Mouse (Mus musculus): ENCODE results near the gene Nav2.

Gene Nav2

GRCm38 (mm10) chr7:49577096-49577495 lies 668.6 kb downstream of the Nav2 start:
- H3K27me3 ChIP-seq (ENCODE audit: control insufficient read depth, insufficient read depth, low read length, poor library complexity, severe bottlenecking) = no peaks in the 10 kb centered on the region
- DNase-seq (ENCODE audit: low read depth, low spot score) = no peak
- no peaks in the 10 kb centered on the region for H3K36me3 ChIP-seq (ENCODE audit: control insufficient read depth, insufficient read depth, low read length, poor library complexity, severe bottlenecking)

GRCm38 (mm10) chr7:49581951-49582350 lies 673.4 kb downstream of the Nav2 start:
- Histone ChIP-seq H3K36me3 (ENCODE audit: control insufficient read depth, insufficient read depth, low read length, poor library complexity, severe bottlenecking) (no peaks in the 10 kb centered on the region), H3K27me3 (ENCODE audit: control insufficient read depth, insufficient read depth, low read length, poor library complexity, severe bottlenecking) (no peaks in the 10 kb centered on the region)
- no peak for DNase-seq (ENCODE audit: low read depth, low spot score)

GRCm38 (mm10) chr7:49582551-49582950 lies 674.0 kb downstream of the Nav2 start:
- no peaks in the 10 kb centered on the region for H3K27me3 ChIP-seq (ENCODE audit: control insufficient read depth, insufficient read depth, low read length, poor library complexity, severe bottlenecking)
- no peaks in the 10 kb centered on the region for H3K36me3 ChIP-seq (ENCODE audit: control insufficient read depth, insufficient read depth, low read length, poor library complexity, severe bottlenecking)
- DNase-seq (ENCODE audit: low read depth, low spot score) = no peak

- Histone ChIP-seq H3K36me3 (ENCODE audit: control insufficient read depth, insufficient read depth, low read length, poor library complexity, severe bottlenecking) (no peaks in the 10 kb centered on the region), H3K27me3 (ENCODE audit: control insufficient read depth, insufficient read depth, low read length, poor library complexity, severe bottlenecking) (no peaks in the 10 kb centered on the region)
- no peak for DNase-seq (ENCODE audit: low read depth, low spot score)
Observed at GRCm38 (mm10) chr7:49583176-49583575, 674.7 kb downstream of the Nav2 start.

- DNase-seq (ENCODE audit: low read depth, low spot score) = no peak
- H3K27me3 ChIP-seq (ENCODE audit: control insufficient read depth, insufficient read depth, low read length, poor library complexity, severe bottlenecking) = no peaks in the 10 kb centered on the region
- no peaks in the 10 kb centered on the region for H3K36me3 ChIP-seq (ENCODE audit: control insufficient read depth, insufficient read depth, low read length, poor library complexity, severe bottlenecking)
Observed at GRCm38 (mm10) chr7:49586530-49587120, 678.1 kb downstream of the Nav2 start.

GRCm38 (mm10) chr7:49589635-49590034 lies 681.1 kb downstream of the Nav2 start:
- no peak for DNase-seq (ENCODE audit: low read depth, low spot score)
- no peaks in the 10 kb centered on the region for H3K27me3 ChIP-seq (ENCODE audit: control insufficient read depth, insufficient read depth, low read length, poor library complexity, severe bottlenecking)
- H3K36me3 ChIP-seq (ENCODE audit: control insufficient read depth, insufficient read depth, low read length, poor library complexity, severe bottlenecking) = no peaks in the 10 kb centered on the region

- DNase-seq (ENCODE audit: low read depth, low spot score) = no peak
- H3K27me3 ChIP-seq (ENCODE audit: control insufficient read depth, insufficient read depth, low read length, poor library complexity, severe bottlenecking) = no peaks in the 10 kb centered on the region
- no peaks in the 10 kb centered on the region for H3K36me3 ChIP-seq (ENCODE audit: control insufficient read depth, insufficient read depth, low read length, poor library complexity, severe bottlenecking)
Observed at GRCm38 (mm10) chr7:49597776-49598175, 689.3 kb downstream of the Nav2 start.

GRCm38 (mm10) chr7:49598225-49598624 lies 689.7 kb downstream of the Nav2 start:
- Histone ChIP-seq H3K27me3 (ENCODE audit: control insufficient read depth, insufficient read depth, low read length, poor library complexity, severe bottlenecking) (no peaks in the 10 kb centered on the region), H3K36me3 (ENCODE audit: control insufficient read depth, insufficient read depth, low read length, poor library complexity, severe bottlenecking) (no peaks in the 10 kb centered on the region)
- no peak for DNase-seq (ENCODE audit: low read depth, low spot score)

- DNase-seq (ENCODE audit: low read depth, low spot score) = no peak
- no peaks in the 10 kb centered on the region for H3K27me3 ChIP-seq (ENCODE audit: control insufficient read depth, insufficient read depth, low read length, poor library complexity, severe bottlenecking)
- no peaks in the 10 kb centered on the region for H3K36me3 ChIP-seq (ENCODE audit: control insufficient read depth, insufficient read depth, low read length, poor library complexity, severe bottlenecking)
Observed at GRCm38 (mm10) chr7:49599950-49600349, 691.4 kb downstream of the Nav2 start.

- Histone ChIP-seq H3K27me3 (ENCODE audit: control insufficient read depth, insufficient read depth, low read length, poor library complexity, severe bottlenecking) (no peaks in the 10 kb centered on the region), H3K36me3 (ENCODE audit: control insufficient read depth, insufficient read depth, low read length, poor library complexity, severe bottlenecking) (no peaks in the 10 kb centered on the region)
- peak; percentile 80 for DNase-seq (ENCODE audit: low read depth, low spot score)
Observed at GRCm38 (mm10) chr7:49601191-49601975, 692.9 kb downstream of the Nav2 start.

- Histone ChIP-seq H3K36me3 (ENCODE audit: control insufficient read depth, insufficient read depth, low read length, poor library complexity, severe bottlenecking) (no peaks in the 10 kb centered on the region), H3K27me3 (ENCODE audit: control insufficient read depth, insufficient read depth, low read length, poor library complexity, severe bottlenecking) (no peaks in the 10 kb centered on the region)
- DNase-seq (ENCODE audit: low read depth, low spot score) = no peak
Observed at GRCm38 (mm10) chr7:49604244-49604643, 695.7 kb downstream of the Nav2 start.

- Histone ChIP-seq H3K27me3 (ENCODE audit: control insufficient read depth, insufficient read depth, low read length, poor library complexity, severe bottlenecking) (no peaks in the 10 kb centered on the region), H3K36me3 (ENCODE audit: control insufficient read depth, insufficient read depth, low read length, poor library complexity, severe bottlenecking) (no peaks in the 10 kb centered on the region)
- DNase-seq (ENCODE audit: low read depth, low spot score) = no peak
Observed at GRCm38 (mm10) chr7:49604965-49605795, 696.7 kb downstream of the Nav2 start.

- no peaks in the 10 kb centered on the region for H3K27me3 ChIP-seq (ENCODE audit: control insufficient read depth, insufficient read depth, low read length, poor library complexity, severe bottlenecking)
- DNase-seq (ENCODE audit: low read depth, low spot score) = peak; percentile 78
- H3K36me3 ChIP-seq (ENCODE audit: control insufficient read depth, insufficient read depth, low read length, poor library complexity, severe bottlenecking) = no peaks in the 10 kb centered on the region
Observed at GRCm38 (mm10) chr7:49616258-49616735, 707.8 kb downstream of the Nav2 start.

- Histone ChIP-seq H3K27me3 (ENCODE audit: control insufficient read depth, insufficient read depth, low read length, poor library complexity, severe bottlenecking) (no peaks in the 10 kb centered on the region), H3K36me3 (ENCODE audit: control insufficient read depth, insufficient read depth, low read length, poor library complexity, severe bottlenecking) (no peaks in the 10 kb centered on the region)
- DNase-seq (ENCODE audit: low read depth, low spot score) = no peak
Observed at GRCm38 (mm10) chr7:49617087-49617486, 708.6 kb downstream of the Nav2 start.

GRCm38 (mm10) chr7:49620160-49620559 lies 711.6 kb downstream of the Nav2 start:
- Histone ChIP-seq H3K27me3 (ENCODE audit: control insufficient read depth, insufficient read depth, low read length, poor library complexity, severe bottlenecking) (no peaks in the 10 kb centered on the region), H3K36me3 (ENCODE audit: control insufficient read depth, insufficient read depth, low read length, poor library complexity, severe bottlenecking) (no peaks in the 10 kb centered on the region)
- DNase-seq (ENCODE audit: low read depth, low spot score) = no peak
